Comparison of ENCODE assay signal across 10 mouse cellular contexts in the genomic region with DNA sequence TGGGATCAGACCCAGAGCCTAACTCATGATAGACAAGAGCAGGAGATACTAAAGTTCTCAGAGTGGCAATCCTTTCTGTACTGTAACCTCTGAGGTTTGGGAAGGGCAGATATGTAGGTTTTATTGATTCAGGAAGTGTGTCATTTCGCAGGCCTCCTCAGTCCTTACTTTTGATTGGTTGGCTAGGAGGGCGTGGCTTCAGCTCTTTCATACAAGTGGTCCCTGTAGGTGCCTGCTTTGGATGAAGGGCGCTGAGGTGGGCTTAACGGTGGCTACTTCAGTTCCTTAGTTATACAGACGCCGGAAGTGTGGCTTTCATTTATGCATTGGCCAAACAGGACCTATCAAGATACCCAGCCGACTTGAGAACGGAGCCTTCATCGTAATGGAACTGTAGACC. TPM values are rescaled to one million over a fixed set of nuclear protein-coding genes. Genes with fewer than 3 reads are reported as not detected.
DNase-seq lines count a peak whose midpoint lies in the region; ATAC-seq and TF ChIP-seq lines count a peak whose summit lies in the region.
"Had no signal": no experiment of that assay in that cellular context is flagged by ENCODE, and none has a peak within 500 bp of the region (broad histone marks: within the 10 kb centered on the region; RNA-seq: fewer than 3 reads in every experiment).

No protein-coding gene starts in this region.

- peaks cover 3% of the 10 kb centered on the region for H3K79me2 ChIP-seq in myocyte (ENCODE audit: control insufficient read depth, insufficient read depth)

- H3ac ChIP-seq in myocyte (ENCODE audit: control insufficient read depth, insufficient read length) = no peak overlapping the region

- no peaks in the 10 kb centered on the region for H3K9me3 ChIP-seq in liver, embryonic 12.5 days (replicated peaks)
- no peaks in the 10 kb centered on the region for H3K9me3 ChIP-seq in liver, postnatal 0 days (ENCODE audit: low read length)
- H3K9me3 ChIP-seq in embryonic facial prominence, embryonic 15.5 days (replicated peaks) = no peaks in the 10 kb centered on the region

- no peak for TF ChIP-seq CTCF in liver, postnatal 0 days (IDR thresholded peaks at IDR 0.05; ENCODE audit: low read depth)

- H3K4me1 ChIP-seq in liver, embryonic 12.5 days = peaks cover 32% of the 10 kb centered on the region
- H3K4me1 ChIP-seq in liver, postnatal 0 days (ENCODE audit: insufficient read depth) = peaks cover 16% of the 10 kb centered on the region
- peaks cover 24% of the 10 kb centered on the region for H3K4me1 ChIP-seq in embryonic facial prominence, embryonic 15.5 days

- WGBS in liver, embryonic 12.5 days (ENCODE audit: insufficient replicate concordance) = 77% methylated on average over 9 of the region's 9 CpGs
- 81% methylated on average over 9 of the region's 9 CpGs for WGBS in liver, postnatal 0 days (ENCODE audit: insufficient replicate concordance)
- WGBS in embryonic facial prominence, embryonic 15.5 days = 79% methylated on average over 9 of the region's 9 CpGs

- H3K9ac ChIP-seq in liver, embryonic 12.5 days = no peak overlapping the region
- no peak overlapping the region for H3K9ac ChIP-seq in liver, postnatal 0 days (replicated peaks)
- H3K9ac ChIP-seq in embryonic facial prominence, embryonic 15.5 days = no peak overlapping the region

- no peak for TF ChIP-seq EP300 in liver, postnatal 0 days (IDR thresholded peaks at IDR 0.05; ENCODE audit: low read depth)

- H3K36me3 ChIP-seq in liver, embryonic 12.5 days = peaks cover 28% of the 10 kb centered on the region; the same call in 1 of the 2 replicates
- H3K36me3 ChIP-seq in liver, postnatal 0 days (replicated peaks; ENCODE audit: insufficient read depth, low read length) = peaks cover 2% of the 10 kb centered on the region
- peaks cover 28% of the 10 kb centered on the region for H3K36me3 ChIP-seq in embryonic facial prominence, embryonic 15.5 days
- H3K36me3 ChIP-seq in myocyte (ENCODE audit: control insufficient read depth, insufficient read depth) = no peaks in the 10 kb centered on the region

- peak; percentile 65 for DNase-seq in cerebellum, adult 9-10 months
- no peak for DNase-seq in cerebellum, adult 18-20 months
- no peak for DNase-seq in liver, postnatal 0 days
- no peak for DNase-seq in left cerebral cortex, adult 18-20 months (ENCODE audit: low spot score in 2 of 2)
- DNase-seq in right cerebral cortex, adult 2 months (ENCODE audit: low spot score in 2 of 2) = no peak
- DNase-seq: adrenal gland, adult 8-10 months had no signal

- no peak for ATAC-seq in liver, embryonic 12.5 days
- ATAC-seq in liver, postnatal 0 days = no peak
- ATAC-seq in embryonic facial prominence, embryonic 15.5 days (ENCODE audit: insufficient number of reproducible peaks, low FRiP score, low TSS enrichment, low read depth) = no peak

- H3K4me2 ChIP-seq in liver, embryonic 12.5 days = no peak overlapping the region
- H3K4me2 ChIP-seq in liver, postnatal 0 days (ENCODE audit: low read depth, low read length) = no peak overlapping the region
- 0 out of 2 replicates have a peak overlapping the region, but pooled peaks have one; percentile 70 for H3K4me2 ChIP-seq in embryonic facial prominence, embryonic 15.5 days (replicated peaks)
- H3K4me2 ChIP-seq in myocyte (ENCODE audit: low read depth) = peak overlapping the region; percentile 64

- H3K27ac ChIP-seq in liver, embryonic 12.5 days = peak overlapping the region; percentile 92; the same call in 1 of the 2 replicates
- no peak overlapping the region for H3K27ac ChIP-seq in liver, postnatal 0 days (ENCODE audit: low read depth)
- peak overlapping the region; percentile 98 for H3K27ac ChIP-seq in embryonic facial prominence, embryonic 15.5 days (replicated peaks)

- TF ChIP-seq POLR2A in myocyte (IDR thresholded peaks at IDR 0.05; ENCODE audit: insufficient read length, low read depth) = no peak

- H3K27me3 ChIP-seq in liver, embryonic 12.5 days (replicated peaks) = no peaks in the 10 kb centered on the region
- no peaks in the 10 kb centered on the region for H3K27me3 ChIP-seq in liver, postnatal 0 days (ENCODE audit: insufficient read depth, low read length)
- H3K27me3 ChIP-seq in embryonic facial prominence, embryonic 15.5 days = no peaks in the 10 kb centered on the region
- H3K27me3 ChIP-seq in myocyte (ENCODE audit: control insufficient read depth, insufficient read depth, insufficient read length) = no peaks in the 10 kb centered on the region

- no peak overlapping the region for H3K4me3 ChIP-seq in liver, embryonic 12.5 days
- H3K4me3 ChIP-seq in liver, postnatal 0 days (ENCODE audit: low read depth, low read length) = no peak overlapping the region
- H3K4me3 ChIP-seq in embryonic facial prominence, embryonic 15.5 days (replicated peaks) = no peak overlapping the region
- no peak overlapping the region for H3K4me3 ChIP-seq in myocyte

TF ChIP-seq in myocyte, 11 proteins besides CTCF, POLR2A, EP300 and RAD21:
- TF ChIP-seq MAX (IDR thresholded peaks at IDR 0.05; ENCODE audit: low read depth) (no peak), TCF3 (IDR thresholded peaks at IDR 0.05; ENCODE audit: insufficient read length, low read depth) (no peak), MYOD1 (IDR thresholded peaks at IDR 0.05; ENCODE audit: control insufficient read depth in 1 of 3, insufficient read length in 2 of 3, low read depth in 2 of 3) (no peak), CEBPB (IDR thresholded peaks at IDR 0.05; ENCODE audit: insufficient read depth, poor library complexity, severe bottlenecking) (no peak), SRF (IDR thresholded peaks at IDR 0.05; ENCODE audit: control insufficient read depth, insufficient read length, low read depth) (no peak), TCF12 (IDR thresholded peaks at IDR 0.05; ENCODE audit: insufficient read depth, poor library complexity, severe bottlenecking) (no peak), POLR2AphosphoS2 (IDR thresholded peaks at IDR 0.05; ENCODE audit: insufficient read length, low read depth) (no peak), USF1 (IDR thresholded peaks at IDR 0.05; ENCODE audit: low read depth) (no peak)
TF ChIP-seq in myocyte: peak in this region for 0.

RNA-seq across cellular contexts. Expression of gene Aldh16a1, which starts 1.2 kb away (rescaled TPM):
- polyA plus RNA-seq in liver, embryonic 12.5 days (2016; fragmentation: Nextera tagmentation; extraction: Ambion mirVana) = 35.9 and 41.2 TPM in 2 replicates
- polyA plus RNA-seq in liver, postnatal 0 days (2015; fragmentation: Nextera tagmentation; extraction: Ambion mirVana) = 26.8 and 29.6 TPM in 2 replicates
- polyA plus RNA-seq in embryonic facial prominence, embryonic 15.5 days (2015; fragmentation: Nextera tagmentation; extraction: Ambion mirVana) = 43.7 and 47.1 TPM in 2 replicates
- polyA plus RNA-seq in myocyte (2012; fragmentation: generic; extraction: Trizol) = 29.0 TPM
- 10 to 100 TPM; 12.7 to 15.1 TPM for total RNA-seq in left cerebral cortex, adult 18-20 months (2021)

RNA-seq across cellular contexts. Expression of gene Pih1d1, which starts 1.5 kb away (rescaled TPM):
- 60.5 and 61.7 TPM in 2 replicates for polyA plus RNA-seq in liver, embryonic 12.5 days (2016; fragmentation: Nextera tagmentation; extraction: Ambion mirVana)
- polyA plus RNA-seq in liver, postnatal 0 days (2015; fragmentation: Nextera tagmentation; extraction: Ambion mirVana) = 37.6 and 37.8 TPM in 2 replicates
- polyA plus RNA-seq in embryonic facial prominence, embryonic 15.5 days (2015; fragmentation: Nextera tagmentation; extraction: Ambion mirVana) = 81.2 and 87.5 TPM in 2 replicates
- 81.9 TPM for polyA plus RNA-seq in myocyte (2012; fragmentation: generic; extraction: Trizol)
- 10 to 100 TPM; 46.7 to 51.7 TPM for total RNA-seq in left cerebral cortex, adult 18-20 months (2021)

RNA-seq across cellular contexts. Expression of gene Slc17a7, which starts 8.2 kb away (rescaled TPM):
- not detected in 2 replicates for polyA plus RNA-seq in liver, embryonic 12.5 days (2016; fragmentation: Nextera tagmentation; extraction: Ambion mirVana)
- polyA plus RNA-seq in liver, postnatal 0 days (2015; fragmentation: Nextera tagmentation; extraction: Ambion mirVana) = not detected in 2 replicates
- 0.33 and 0.39 TPM in 2 replicates for polyA plus RNA-seq in embryonic facial prominence, embryonic 15.5 days (2015; fragmentation: Nextera tagmentation; extraction: Ambion mirVana)
- 3.6 TPM for polyA plus RNA-seq in myocyte (2012; fragmentation: generic; extraction: Trizol)
- 1,000 to 10,000 TPM; 1,307 TPM for total RNA-seq in left cerebral cortex, adult 18-20 months (2021)

RNA-seq across cellular contexts. Expression of gene Flt3l, which starts 19.4 kb away (rescaled TPM):
- polyA plus RNA-seq in liver, embryonic 12.5 days (2016; fragmentation: Nextera tagmentation; extraction: Ambion mirVana) = 5.1 and 5.7 TPM in 2 replicates
- polyA plus RNA-seq in liver, postnatal 0 days (2015; fragmentation: Nextera tagmentation; extraction: Ambion mirVana) = 2.0 and 2.3 TPM in 2 replicates
- 2.6 and 3.4 TPM in 2 replicates for polyA plus RNA-seq in embryonic facial prominence, embryonic 15.5 days (2015; fragmentation: Nextera tagmentation; extraction: Ambion mirVana)
- 7.2 TPM for polyA plus RNA-seq in myocyte (2012; fragmentation: generic; extraction: Trizol)
- 1 to 10 TPM; 8.4 to 9.7 TPM for total RNA-seq in left cerebral cortex, adult 18-20 months (2021)

RNA-seq across cellular contexts. Expression of gene Gm45713, which starts 19.6 kb away (rescaled TPM):
- polyA plus RNA-seq in liver, embryonic 12.5 days (2016; fragmentation: Nextera tagmentation; extraction: Ambion mirVana) = 0.27 and 0.59 TPM in 2 replicates
- 0.27 and 0.70 TPM in 2 replicates for polyA plus RNA-seq in liver, postnatal 0 days (2015; fragmentation: Nextera tagmentation; extraction: Ambion mirVana)
- 0.12 and 0.37 TPM in 2 replicates for polyA plus RNA-seq in embryonic facial prominence, embryonic 15.5 days (2015; fragmentation: Nextera tagmentation; extraction: Ambion mirVana)
- 3.6 TPM for polyA plus RNA-seq in myocyte (2012; fragmentation: generic; extraction: Trizol)
- not detected for total RNA-seq in left cerebral cortex, adult 18-20 months (2021)
- total RNA-seq: adrenal gland, adult 8-10 months; layer of hippocampus, adult 2 months had no signal

Comparison
In these comparisons a context has a peak if more than half of its experiments do, and no peak if none do; other contexts are left out.
1. H3K4me2 ChIP-seq: peak in embryonic facial prominence, embryonic 15.5 days (single experiment) and myocyte (single experiment); none in liver, embryonic 12.5 days (single experiment) and liver, postnatal 0 days (single experiment).